Mouse (Mus musculus) MEL (cell line): ENCODE results near the gene Mt1.

Source experiments
- CTCF ChIP-seq, 3 experiments: IDR thresholded peaks in 2 of 3; conservative IDR thresholded peaks in 1 of 3; 2 replicates each; pipeline ENCODE4 v1.5.1; 2011 to 2012; ENCODE audit warnings: low read length in 3 of 3, low read depth in 2 of 3, mild to moderate bottlenecking in 2 of 3, improper control_type of control experiment in 1 of 3, inconsistent platforms in 1 of 3, mixed read lengths in 1 of 3, moderate library complexity in 1 of 3; ENCODE audit not compliant: control insufficient read depth in 1 of 3, insufficient read depth in 1 of 3, poor library complexity in 1 of 3, severe bottlenecking in 1 of 3
- HCFC1 ChIP-seq: IDR thresholded peaks from 2 replicates; pipeline ENCODE4 v1.6.1; 2012; ENCODE audit warnings: low read depth, mild to moderate bottlenecking, inconsistent platforms, low read length, improper control_type of control experiment, moderate library complexity
- JUND ChIP-seq: IDR thresholded peaks from 2 replicates; pipeline ENCODE4 v1.6.1; 2011; ENCODE audit warnings: low read depth, mild to moderate bottlenecking, improper control_type of control experiment, low read length
- NRF1 ChIP-seq: IDR thresholded peaks from 2 replicates; pipeline ENCODE4 v1.6.1; 2014; ENCODE audit warnings: low read depth, mild to moderate bottlenecking, inconsistent platforms, low read length, improper control_type of control experiment, moderate library complexity; ENCODE audit not compliant: poor library complexity, insufficient read depth, severe bottlenecking
- RAD21 ChIP-seq: IDR thresholded peaks from 2 replicates; pipeline ENCODE4 v1.6.1; 2011; ENCODE audit warnings: mild to moderate bottlenecking, low read depth, low read length, improper control_type of control experiment
- UBTF ChIP-seq: IDR thresholded peaks from 2 replicates; pipeline ENCODE4 v1.6.1; 2012; ENCODE audit warnings: low read depth, mild to moderate bottlenecking, inconsistent platforms, low read length, improper control_type of control experiment, moderate library complexity, borderline replicate concordance; ENCODE audit not compliant: insufficient read depth
- USF2 ChIP-seq, 2 experiments: IDR thresholded peaks; 2 replicates each; pipeline ENCODE4 v1.6.1; 2011 to 2012; ENCODE audit warnings: improper control_type of control experiment in 2 of 2, low read length in 2 of 2, borderline replicate concordance in 1 of 2, inconsistent platforms in 1 of 2, low read depth in 1 of 2, mild to moderate bottlenecking in 1 of 2; ENCODE audit not compliant: insufficient read depth in 1 of 2

DNA sequence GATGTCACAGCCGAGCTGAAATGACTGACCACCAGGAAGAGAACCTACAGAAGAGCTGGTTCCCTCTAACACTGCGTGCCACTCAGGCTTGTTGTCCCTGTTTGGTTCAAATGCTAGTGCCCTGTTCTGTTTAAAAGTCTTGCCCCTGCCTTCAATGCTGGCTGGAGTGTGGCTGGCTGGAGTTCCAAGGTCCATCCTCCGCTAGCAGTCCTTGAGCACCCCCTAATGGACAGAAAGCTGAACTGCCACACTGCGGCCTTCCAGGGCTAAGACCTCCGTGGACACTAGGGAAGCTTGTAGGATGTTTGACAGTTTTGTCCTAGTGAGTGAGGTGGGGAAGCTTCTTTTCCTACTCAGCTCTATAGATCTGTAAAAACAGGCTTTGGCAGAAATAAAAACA is 26.9 kb downstream of the Mt1 start:
- peak; percentile 96 for TF ChIP-seq RAD21
- peak; percentile 90 to 98 (median 95) for TF ChIP-seq CTCF (IDR thresholded peaks at IDR 0.05 in 2 of 3, conservative IDR thresholded peaks at IDR 0.05 in 1 of 3; ENCODE audit: control insufficient read depth in 1 of 3, insufficient read depth in 1 of 3, low read depth in 2 of 3, low read length in 3 of 3, poor library complexity in 1 of 3, severe bottlenecking in 1 of 3)
- no peak for TF ChIP-seq UBTF
- TF ChIP-seq USF2 (IDR thresholded peaks at IDR 0.05; ENCODE audit: borderline replicate concordance in 1 of 2, insufficient read depth in 1 of 2, low read depth in 1 of 2, low read length in 2 of 2), result no peak
- TF ChIP-seq JUND, result no peak
- no peak for TF ChIP-seq HCFC1
- TF ChIP-seq NRF1, result no peak
